Mouse (Mus musculus) lung, embryonic 14.5 days (tissue): ENCODE data around the gene Plin1. TPM values are rescaled to one million over a fixed set of nuclear protein-coding genes. Genes with fewer than 3 reads are reported as not detected.

Source experiments
- ATAC-seq: fragments of 200-750 bp; cut with Nextera tagmentation; 2 replicates; pipeline ENCODE4 v1.8.0; 2017; ENCODE audit warnings: mild to moderate bottlenecking, moderate TSS enrichment, moderate library complexity; ENCODE audit not compliant: insufficient read depth
- DNase-seq: peaks from one replicate; pipeline ENCODE4 v3.0.0-alpha.2; 2015
- H3K27ac ChIP-seq: fragments of 300-500 bp; sonication (generic); 2 replicates; pipeline ENCODE4 v1.5.1; 2014; ENCODE audit warnings: low read depth, mild to moderate bottlenecking, moderate library complexity
- H3K27me3 ChIP-seq: fragments of 300-500 bp; sonication (generic); 2 replicates; pipeline ENCODE4 v1.6.1; 2014; ENCODE audit warnings: low read length, control low read depth; ENCODE audit not compliant: insufficient read depth
- H3K36me3 ChIP-seq: fragments of 300-500 bp; sonication (generic); 2 replicates; pipeline ENCODE4 v1.6.1; 2014; ENCODE audit warnings: control low read depth; ENCODE audit not compliant: insufficient read depth
- H3K4me1 ChIP-seq: fragments of 300-500 bp; sonication (generic); 2 replicates; pipeline ENCODE4 v1.6.1; 2014; ENCODE audit warnings: antibody characterized with exemption, control low read depth; ENCODE audit not compliant: insufficient read depth
- H3K4me2 ChIP-seq: fragments of 300-500 bp; sonication (generic); 2 replicates; pipeline ENCODE4 v1.6.1; 2014; ENCODE audit warnings: mild to moderate bottlenecking
- H3K4me3 ChIP-seq: fragments of 300-500 bp; sonication (generic); 2 replicates; pipeline ENCODE4 v1.5.1; 2014; ENCODE audit warnings: low read depth, low read length
- H3K9ac ChIP-seq: fragments of 300-500 bp; sonication (generic); 2 replicates; pipeline ENCODE4 v1.6.1; 2014
- H3K9me3 ChIP-seq: fragments of 300-500 bp; sonication (generic); 2 replicates; pipeline ENCODE4 v1.6.1; 2016; ENCODE audit warnings: low read depth, low read length, control low read depth
- CTCF ChIP-seq: IDR thresholded peaks from 2 replicates; pipeline ENCODE4 v1.5.1; 2016; ENCODE audit warnings: antibody characterized with exemption, low read depth
- WGBS: fragments of 180-500 bp; shearing (Covaris S2); extraction: QIAGEN DNeasy Blood & Tissue Kit; methylation state at CpG from one replicate; pipeline ENCODE4 v1.1.7; 2014; 5-methylcytosine and 5-hydroxymethylcytosine counted together
- polyA plus RNA-seq: library from polyadenylated mRNA; unstranded; fragments of >200 nt; fragmentation: Nextera tagmentation; extraction: Ambion mirVana; gene quantifications from 2 replicates; pipeline ENCODE4 v1.2.1, GENCODE M21; 2014

Gene Plin1
- polyA plus RNA-seq, 1 experiment from 2014 or later, result not detected

- TF ChIP-seq CTCF, result no peak
- DNase-seq, result no peak
- Histone ChIP-seq H3K4me3 (no peak overlapping the region), H3K4me1 (no peaks in the 10 kb centered on the region), H3K36me3 (peaks cover 94% of the 10 kb centered on the region), H3K9me3 (no peaks in the 10 kb centered on the region), H3K27ac (no peak overlapping the region), H3K9ac (no peak overlapping the region), H3K4me2 (no peak overlapping the region), H3K27me3 (no peaks in the 10 kb centered on the region)
- WGBS, result 90% methylated on average over 2 of the region's 2 CpGs
- no peak for ATAC-seq
Measured at GRCm38 (mm10) chr7:79680231-79680630, 52.5 kb downstream of the Plin1 start.

GRCm38 (mm10) chr7:79679186-79679585 lies 53.5 kb downstream of the Plin1 start:
- Histone ChIP-seq H3K4me1 (no peaks in the 10 kb centered on the region), H3K4me2 (no peak overlapping the region), H3K4me3 (no peak overlapping the region), H3K27me3 (no peaks in the 10 kb centered on the region), H3K9me3 (no peaks in the 10 kb centered on the region), H3K27ac (no peak overlapping the region), H3K9ac (no peak overlapping the region), H3K36me3 (peaks cover 94% of the 10 kb centered on the region)
- ATAC-seq (no peak), DNase-seq (peak; percentile 38)
- TF ChIP-seq CTCF, result peak; percentile 43

- peaks cover 89% of the 10 kb centered on the region for H3K36me3 ChIP-seq
- H3K4me2 ChIP-seq, result no peak overlapping the region
- 70% methylated on average over 4 of the region's 4 CpGs for whole genome bisulfite sequencing
- peak overlapping the region; percentile 46; the same call in 1 of the 2 replicates for H3K27ac ChIP-seq
- TF ChIP-seq CTCF, result no peak
- peak; percentile 66 for DNase-seq
- no peaks in the 10 kb centered on the region for H3K9me3 ChIP-seq
- no peaks in the 10 kb centered on the region for H3K4me1 ChIP-seq
- H3K27me3 ChIP-seq, result no peaks in the 10 kb centered on the region
- ATAC-seq, result peak; percentile 95
- no peak overlapping the region for H3K4me3 ChIP-seq
- H3K9ac ChIP-seq, result no peak overlapping the region
Measured at GRCm38 (mm10) chr7:79670900-79671604, 61.7 kb downstream of the Plin1 start.

Other genes starting within 250 kb of the Plin1 start
- gene Rhcg, start 115.2 kb downstream of the Plin1 start, polyA plus RNA-seq, result not detected in 2 replicates
- 18.3 and 20.8 TPM in 2 replicates for gene Ticrr, start 72.7 kb downstream of the Plin1 start, polyA plus RNA-seq
- 6.1 and 7.6 TPM in 2 replicates for gene Kif7, start 17.2 kb downstream of the Plin1 start, polyA plus RNA-seq
- 12.0 and 12.1 TPM in 2 replicates for gene Pex11a, start 10.2 kb upstream of the Plin1 start, polyA plus RNA-seq
- gene Wdr93, start 10.3 kb upstream of the Plin1 start, polyA plus RNA-seq, result 0.16 and 0.17 TPM in 2 replicates
- gene Mesp1, start 60.9 kb upstream of the Plin1 start, polyA plus RNA-seq, result not detected in 2 replicates
- 0.19 and 0.28 TPM in 2 replicates for gene Mesp2, start 77.8 kb upstream of the Plin1 start, polyA plus RNA-seq
- 3.8 TPM in 2 replicates for gene Anpep, start 128.2 kb upstream of the Plin1 start, polyA plus RNA-seq
- gene Ap3s2, start 187.7 kb upstream of the Plin1 start, polyA plus RNA-seq, result 30.6 and 32.4 TPM in 2 replicates
- gene Arpin, start 202.5 kb upstream of the Plin1 start, polyA plus RNA-seq, result 25.3 and 26.8 TPM in 2 replicates